Mouse (Mus musculus) adrenal gland, postnatal 25 days (tissue): Measurements from ENCODE around the gene Gm44596. TPM values are rescaled to one million over a fixed set of nuclear protein-coding genes. Genes with fewer than 3 reads are reported as not detected.

Source experiments
- DNase-seq: peaks from one replicate; pipeline ENCODE4 v3.0.0; 2021; ENCODE audit warnings: mixed read lengths
- long read RNA-seq: library from polyadenylated mRNA; stranded (forward); transcript quantifications from one replicate; pipeline ENCODE4 v2.0.0, GENCODE M21; 2021
- total RNA-seq: library from RNA; stranded (reverse); gene quantifications from 2 replicates; pipeline ENCODE4 v1.2.3, GENCODE M21; 2021

Gene Gm44596
- not detected in 2 replicates for total RNA-seq
- long read RNA-seq, partial matches to known transcripts, result 0 of 2 reads
- long read RNA-seq, other reads (novel, unspliced or antisense), result 2 of 2 reads

- no peak for DNase-seq
Measured at GRCm38 (mm10) chr6:128375192-128375591, at the start of gene Gm44596, which contains the start of gene Tex52. TSS of gene Gm44596 (plus strand) at chr6:128375503. TSS of gene Tex52 (plus strand) at chr6:128375456.

- DNase-seq, result peak; percentile 66
Measured at GRCm38 (mm10) chr6:128334397-128335124, 40.7 kb upstream of the Gm44596 start.

GRCm38 (mm10) chr6:128337467-128337866, 37.8 kb upstream of the Gm44596 start:
- DNase-seq, result no peak

GRCm38 (mm10) chr6:128338876-128339275, 36.4 kb upstream of the Gm44596 start:
- DNase-seq, result no peak

GRCm38 (mm10) chr6:128341956-128342723, 33.2 kb upstream of the Gm44596 start:
- no peak for DNase-seq

GRCm38 (mm10) chr6:128345623-128346022, 29.7 kb upstream of the Gm44596 start:
- DNase-seq, result no peak

- no peak for DNase-seq
Measured at GRCm38 (mm10) chr6:128346782-128347181, 28.5 kb upstream of the Gm44596 start.

GRCm38 (mm10) chr6:128349711-128350110, 25.6 kb upstream of the Gm44596 start:
- no peak for DNase-seq

- DNase-seq, result no peak
Measured at GRCm38 (mm10) chr6:128354140-128354539, 21.2 kb upstream of the Gm44596 start.

- DNase-seq, result peak; percentile 61
Measured at GRCm38 (mm10) chr6:128355201-128355681, 20.1 kb upstream of the Gm44596 start.

- DNase-seq, result peak; percentile 98
Measured at GRCm38 (mm10) chr6:128355726-128356416, 19.4 kb upstream of the Gm44596 start, which contains the start of gene Tulp3. TSS of gene Tulp3 (minus strand) at chr6:128355851.

GRCm38 (mm10) chr6:128358999-128359398, 16.3 kb upstream of the Gm44596 start:
- peak; percentile 67 for DNase-seq

GRCm38 (mm10) chr6:128361901-128362300, 13.4 kb upstream of the Gm44596 start:
- no peak for DNase-seq

- DNase-seq, result peak; percentile 87
Measured at GRCm38 (mm10) chr6:128362381-128363006, 12.8 kb upstream of the Gm44596 start, which contains the start of the genes Rhno1 and Foxm1. TSS of gene Rhno1 (minus strand) at chr6:128362911. TSS of gene Foxm1 (plus strand) at chr6:128362967.

GRCm38 (mm10) chr6:128363007-128363825, 12.1 kb upstream of the Gm44596 start:
- no peak for DNase-seq

- no peak for DNase-seq
Measured at GRCm38 (mm10) chr6:128364721-128365120, 10.6 kb upstream of the Gm44596 start.

GRCm38 (mm10) chr6:128366466-128366865, 8.8 kb upstream of the Gm44596 start:
- DNase-seq, result no peak

GRCm38 (mm10) chr6:128370040-128370439, 5.3 kb upstream of the Gm44596 start:
- no peak for DNase-seq

GRCm38 (mm10) chr6:128376371-128377085, 1.2 kb downstream of the Gm44596 start:
- DNase-seq, result no peak

- DNase-seq, result no peak
Measured at GRCm38 (mm10) chr6:128379636-128380035, 4.3 kb downstream of the Gm44596 start.
